Mouse (Mus musculus) heart, adult 18-20 months (tissue): Measurements from ENCODE around the gene Ccr8. TPM values are rescaled to one million over a fixed set of nuclear protein-coding genes. Genes with fewer than 3 reads are reported as not detected.

Source experiments
- DNase-seq, 2 experiments: peaks; one replicate each; pipeline ENCODE4 v3.0.0; 2021 to 2022; ENCODE audit warnings: mixed read lengths in 1 of 2
- total RNA-seq, 2 experiments: library from RNA; stranded (reverse); gene quantifications; 2 replicates each; pipeline ENCODE4 v1.2.3; 2021

Ccr8 gene
- total RNA-seq, 2 experiments from 2014 or later, result not detected

GRCm38 (mm10) chr9:120132980-120133754, 41.3 kb downstream of the Ccr8 start:
- no peak for DNase-seq

- no peak for DNase-seq
Observed at GRCm38 (mm10) chr9:120133755-120134475, 42.0 kb downstream of the Ccr8 start.

- no peak for DNase-seq
Observed at GRCm38 (mm10) chr9:120134529-120135160, 42.7 kb downstream of the Ccr8 start.

- DNase-seq, result no peak
Observed at GRCm38 (mm10) chr9:120135454-120135853, 43.5 kb downstream of the Ccr8 start.

- DNase-seq, result peak; percentile 60 to 88
Observed at GRCm38 (mm10) chr9:120140652-120141051, 48.7 kb downstream of the Ccr8 start.

GRCm38 (mm10) chr9:120144474-120144873, 52.6 kb downstream of the Ccr8 start:
- DNase-seq, result no peak

Other genes with a start within 250 kb of the Ccr8 start
- gene Wdr48, start 197.2 kb upstream of the Ccr8 start, total RNA-seq, result 10 to 100 TPM; 20.8 to 30.4 TPM
- 10 to 100 TPM; 31.8 to 35.8 TPM for gene Gorasp1, start 154.5 kb upstream of the Ccr8 start, total RNA-seq
- under 1 TPM in 1 of 2 experiments, not detected in 1; 0.21 TPM for gene Ttc21a, start 154.5 kb upstream of the Ccr8 start, total RNA-seq
- 10 to 100 TPM; 16.7 to 20.7 TPM for gene Csrnp1, start 107.5 kb upstream of the Ccr8 start, total RNA-seq
- gene Xirp1, start 68.5 kb upstream of the Ccr8 start, total RNA-seq, result 100 to 1,000 TPM; 145 to 150 TPM
- under 1 TPM; 0.80 to 0.92 TPM for gene Cx3cr1, start 22.2 kb upstream of the Ccr8 start, total RNA-seq
- gene Slc25a38, start 18.3 kb downstream of the Ccr8 start, total RNA-seq, result 10 to 100 TPM; 21.6 to 23.5 TPM
- gene Rpsa, start 35.6 kb downstream of the Ccr8 start, total RNA-seq, result 100 to 1,000 TPM; 538 to 567 TPM
- not detected for gene Mobp, start 57.6 kb downstream of the Ccr8 start, total RNA-seq
- 1 to 10 TPM; 6.8 to 9.5 TPM for gene Myrip, start 209.4 kb downstream of the Ccr8 start, total RNA-seq